Mouse (Mus musculus) kidney, embryonic 16.5 days (tissue): Measurements from ENCODE around the gene Adam23. TPM values are rescaled to one million over a fixed set of nuclear protein-coding genes. Genes with fewer than 3 reads are reported as not detected.

Experiments
- ATAC-seq: fragments of 200-750 bp; cut with Nextera tagmentation; 2 replicates; pipeline ENCODE4 v1.8.0; 2017; ENCODE audit warnings: moderate TSS enrichment; ENCODE audit not compliant: low FRiP score, low TSS enrichment
- H3K27ac ChIP-seq: fragments of 300-500 bp; sonication (generic); 2 replicates; pipeline ENCODE4 v1.5.1; 2014; ENCODE audit warnings: low read length
- H3K27me3 ChIP-seq: fragments of 300-500 bp; sonication (generic); 2 replicates; pipeline ENCODE4 v1.6.1; 2014; ENCODE audit warnings: low read length, control low read depth, mixed read lengths; ENCODE audit not compliant: insufficient read depth
- H3K36me3 ChIP-seq: fragments of 300-500 bp; sonication (generic); 2 replicates; pipeline ENCODE4 v1.6.1; 2014; ENCODE audit warnings: low read length, control low read depth, mixed read lengths; ENCODE audit not compliant: insufficient read depth
- H3K4me1 ChIP-seq: fragments of 300-500 bp; sonication (generic); 2 replicates; pipeline ENCODE4 v1.6.1; 2014; ENCODE audit warnings: low read length, control low read depth, mixed read lengths; ENCODE audit not compliant: insufficient read depth
- H3K4me2 ChIP-seq: fragments of 300-500 bp; sonication (generic); replicated peaks from 2 replicates; pipeline ENCODE4 v1.6.1; 2014; ENCODE audit warnings: low read depth, low read length
- H3K4me3 ChIP-seq: fragments of 300-500 bp; sonication (generic); 2 replicates; pipeline ENCODE4 v1.5.1; 2014; ENCODE audit warnings: mild to moderate bottlenecking, low read length
- H3K9ac ChIP-seq: fragments of 300-500 bp; sonication (generic); replicated peaks from 2 replicates; pipeline ENCODE4 v1.6.1; 2014; ENCODE audit warnings: low read length
- H3K9me3 ChIP-seq: fragments of 300-500 bp; sonication (generic); 2 replicates; pipeline ENCODE4 v1.6.1; 2016; ENCODE audit warnings: low read length, control low read depth
- whole genome bisulfite sequencing: fragments of 180-500 bp; shearing (Covaris S2); extraction: QIAGEN DNeasy Blood & Tissue Kit; methylation state at CpG from one replicate; pipeline ENCODE4 v1.1.7; 2014; 5-methylcytosine and 5-hydroxymethylcytosine counted together
- polyA plus RNA-seq: library from polyadenylated mRNA; unstranded; fragments of >200 nt; fragmentation: Nextera tagmentation; extraction: Ambion mirVana; gene quantifications from 2 replicates; pipeline ENCODE4 v1.2.1, GENCODE M21; 2015

Gene Adam23
- polyA plus RNA-seq, 1 experiment from 2014 or later = 1.6 TPM

- Histone ChIP-seq H3K4me2 (no peak overlapping the region), H3K27me3 (no peaks in the 10 kb centered on the region), H3K36me3 (no peaks in the 10 kb centered on the region), H3K9ac (no peak overlapping the region), H3K9me3 (no peaks in the 10 kb centered on the region), H3K27ac (no peak overlapping the region), H3K4me1 (no peaks in the 10 kb centered on the region), H3K4me3 (no peak overlapping the region)
- ATAC-seq = no peak
- whole genome bisulfite sequencing = 40% methylated on average over 1 of the region's 1 CpGs
These were observed 18.8 kb downstream of the Adam23 start for GRCm38 (mm10) chr1:63464441-63464840.

GRCm38 (mm10) chr1:63473272-63473671 is 27.6 kb downstream of the Adam23 start:
- ATAC-seq = no peak
- Histone ChIP-seq H3K9ac (no peak overlapping the region), H3K9me3 (no peaks in the 10 kb centered on the region), H3K4me3 (no peak overlapping the region), H3K4me1 (peaks cover 7% of the 10 kb centered on the region; the same call in 1 of the 2 replicates), H3K27me3 (no peaks in the 10 kb centered on the region), H3K4me2 (no peak overlapping the region), H3K36me3 (no peaks in the 10 kb centered on the region), H3K27ac (no peak overlapping the region)
- 49% methylated on average over 2 of the region's 2 CpGs for WGBS

- Histone ChIP-seq H3K36me3 (no peaks in the 10 kb centered on the region), H3K27me3 (no peaks in the 10 kb centered on the region), H3K4me2 (no peak overlapping the region), H3K4me1 (peaks cover 7% of the 10 kb centered on the region; the same call in 1 of the 2 replicates), H3K4me3 (no peak overlapping the region), H3K9ac (no peak overlapping the region), H3K9me3 (no peaks in the 10 kb centered on the region), H3K27ac (0 out of 2 replicates have a peak overlapping the region, but pooled peaks have one; percentile 6)
- 18% methylated on average over 8 of the region's 8 CpGs for WGBS
- peak; percentile 61; the same call in 1 of the 2 replicates for ATAC-seq
These were observed 28.0 kb downstream of the Adam23 start for GRCm38 (mm10) chr1:63473696-63474095.

- Histone ChIP-seq H3K27me3 (no peaks in the 10 kb centered on the region), H3K27ac (no peak overlapping the region), H3K36me3 (no peaks in the 10 kb centered on the region), H3K9ac (no peak overlapping the region), H3K4me1 (peaks cover under 1% of the 10 kb centered on the region; the same call in 1 of the 2 replicates), H3K9me3 (no peaks in the 10 kb centered on the region), H3K4me2 (no peak overlapping the region), H3K4me3 (no peak overlapping the region)
- no peak for ATAC-seq
- 93% methylated on average over 5 of the region's 5 CpGs for WGBS
These were observed 33.3 kb downstream of the Adam23 start for GRCm38 (mm10) chr1:63478946-63479345.

GRCm38 (mm10) chr1:63484646-63485045 is 39.0 kb downstream of the Adam23 start:
- no peak overlapping the region for H3K27ac ChIP-seq
- no peak overlapping the region for H3K4me2 ChIP-seq
- H3K9me3 ChIP-seq = no peaks in the 10 kb centered on the region
- H3K27me3 ChIP-seq = no peaks in the 10 kb centered on the region
- 92% methylated on average over 6 of the region's 6 CpGs for WGBS
- H3K36me3 ChIP-seq = no peaks in the 10 kb centered on the region
- no peak for ATAC-seq
- no peak overlapping the region for H3K9ac ChIP-seq
- H3K4me1 ChIP-seq = no peaks in the 10 kb centered on the region
- H3K4me3 ChIP-seq = no peak overlapping the region

DNA sequence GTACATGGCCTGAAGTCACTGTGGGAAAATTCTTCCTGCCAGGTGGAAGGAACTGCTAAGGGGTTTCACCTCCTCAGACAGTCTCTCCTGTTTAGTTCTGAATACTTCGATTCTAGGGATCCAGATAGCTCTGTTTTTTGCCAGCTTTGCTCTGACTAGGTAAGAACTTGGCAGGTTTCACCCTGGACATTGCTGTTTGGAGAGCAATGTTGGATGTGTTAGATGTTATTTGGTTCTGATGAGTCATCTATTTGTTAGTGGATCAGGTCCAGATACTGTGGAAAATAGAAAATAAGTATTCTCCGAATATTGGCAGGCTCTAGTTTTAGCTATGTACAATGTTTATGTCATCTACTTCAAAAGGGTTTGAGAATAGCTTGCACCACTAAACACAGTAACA is 41.0 kb downstream of the Adam23 start:
- no peaks in the 10 kb centered on the region for H3K4me1 ChIP-seq
- ATAC-seq = no peak
- 81% methylated on average over 2 of the region's 2 CpGs for WGBS

GRCm38 (mm10) chr1:63491001-63491400 is 45.3 kb downstream of the Adam23 start:
- Histone ChIP-seq H3K4me2 (no peak overlapping the region), H3K36me3 (no peaks in the 10 kb centered on the region), H3K4me3 (no peak overlapping the region), H3K9ac (no peak overlapping the region), H3K4me1 (no peaks in the 10 kb centered on the region), H3K9me3 (no peaks in the 10 kb centered on the region), H3K27ac (no peak overlapping the region), H3K27me3 (no peaks in the 10 kb centered on the region)
- WGBS = 55% methylated on average over 1 of the region's 1 CpGs
- ATAC-seq = no peak

More for the DNA sequence above, 41.0 kb downstream of the Adam23 start:
- no peak overlapping the region for H3K4me3 ChIP-seq
- no peak overlapping the region for H3K9ac ChIP-seq
- H3K36me3 ChIP-seq = no peaks in the 10 kb centered on the region
- no peak overlapping the region for H3K27ac ChIP-seq
- no peak overlapping the region for H3K4me2 ChIP-seq
- H3K9me3 ChIP-seq = no peaks in the 10 kb centered on the region
- no peaks in the 10 kb centered on the region for H3K27me3 ChIP-seq

GRCm38 (mm10) chr1:63493325-63493724 is 47.6 kb downstream of the Adam23 start:
- Histone ChIP-seq H3K9me3 (no peaks in the 10 kb centered on the region), H3K4me1 (no peaks in the 10 kb centered on the region), H3K4me3 (no peak overlapping the region), H3K27me3 (no peaks in the 10 kb centered on the region), H3K4me2 (no peak overlapping the region), H3K36me3 (no peaks in the 10 kb centered on the region), H3K9ac (no peak overlapping the region), H3K27ac (no peak overlapping the region)
- no peak for ATAC-seq
- WGBS = 60% methylated on average over 5 of the region's 5 CpGs

GRCm38 (mm10) chr1:63507386-63507785 is 61.7 kb downstream of the Adam23 start:
- H3K27me3 ChIP-seq = no peaks in the 10 kb centered on the region
- no peaks in the 10 kb centered on the region for H3K4me1 ChIP-seq
- WGBS = 56% methylated on average over 4 of the region's 4 CpGs
- H3K9ac ChIP-seq = no peak overlapping the region
- no peak overlapping the region for H3K4me3 ChIP-seq
- no peak overlapping the region for H3K27ac ChIP-seq
- no peak overlapping the region for H3K4me2 ChIP-seq
- H3K9me3 ChIP-seq = no peaks in the 10 kb centered on the region
- ATAC-seq = no peak
- no peaks in the 10 kb centered on the region for H3K36me3 ChIP-seq

DNA sequence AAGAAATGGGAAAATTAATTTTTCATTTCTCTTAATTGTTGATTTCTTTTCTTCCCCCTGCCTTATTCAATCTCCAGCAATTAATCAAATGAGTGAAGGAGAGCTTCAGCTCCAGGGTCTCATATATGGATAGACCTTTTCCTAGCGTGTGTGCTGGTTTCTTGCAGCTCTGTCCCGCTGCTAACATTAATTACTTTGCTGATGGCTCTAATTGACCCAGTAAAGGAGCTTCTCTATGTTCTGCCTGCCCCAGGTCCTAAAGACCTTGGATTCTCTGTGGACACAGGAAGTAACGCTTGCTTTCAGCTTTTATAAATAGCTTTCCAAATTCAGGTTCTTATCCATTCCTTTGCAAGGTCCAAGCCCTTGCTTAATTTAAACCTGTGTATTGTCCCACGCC is 63.1 kb downstream of the Adam23 start:
- Histone ChIP-seq H3K27me3 (no peaks in the 10 kb centered on the region), H3K36me3 (no peaks in the 10 kb centered on the region), H3K9ac (no peak overlapping the region), H3K9me3 (no peaks in the 10 kb centered on the region), H3K27ac (no peak overlapping the region), H3K4me2 (no peak overlapping the region), H3K4me3 (no peak overlapping the region), H3K4me1 (no peaks in the 10 kb centered on the region)
- no peak for ATAC-seq
- 46% methylated on average over 4 of the region's 4 CpGs for WGBS
